Mouse (Mus musculus): ENCODE data around the gene Phgdh. TPM values are rescaled to one million over a fixed set of nuclear protein-coding genes. Genes with fewer than 3 reads are reported as not detected.
A peak's percentile ranks its signal among the peaks of the same experiment; 100 is the strongest.

Phgdh gene
- polyA plus RNA-seq, 1 experiment = 141 TPM

GRCm38 (mm10) chr3:98374980-98375379 is 35.2 kb upstream of the Phgdh start:
- TF ChIP-seq CTCF (IDR thresholded peaks at IDR 0.05; ENCODE audit: extremely low read depth, insufficient read depth, low read length) (no peak), POLR2A (IDR thresholded peaks at IDR 0.05; ENCODE audit: extremely low read depth, insufficient read depth, low read length) (no peak)
- Histone ChIP-seq H3K4me3 (ENCODE audit: insufficient read depth, low read length) (no peak overlapping the region), H3K27ac (ENCODE audit: insufficient read depth, low read length) (no peak overlapping the region), H3K4me1 (ENCODE audit: control insufficient read depth, insufficient read depth, low read length) (no peaks in the 10 kb centered on the region)

GRCm38 (mm10) chr3:98374062-98374719 is 34.4 kb upstream of the Phgdh start:
- Histone ChIP-seq H3K4me1 (ENCODE audit: control insufficient read depth, insufficient read depth, low read length) (no peaks in the 10 kb centered on the region), H3K4me3 (ENCODE audit: insufficient read depth, low read length) (no peak overlapping the region), H3K27ac (ENCODE audit: insufficient read depth, low read length) (no peak overlapping the region)
- TF ChIP-seq POLR2A (IDR thresholded peaks at IDR 0.05; ENCODE audit: extremely low read depth, insufficient read depth, low read length) = no peak
- no peak for TF ChIP-seq CTCF (IDR thresholded peaks at IDR 0.05; ENCODE audit: extremely low read depth, insufficient read depth, low read length)

DNA sequence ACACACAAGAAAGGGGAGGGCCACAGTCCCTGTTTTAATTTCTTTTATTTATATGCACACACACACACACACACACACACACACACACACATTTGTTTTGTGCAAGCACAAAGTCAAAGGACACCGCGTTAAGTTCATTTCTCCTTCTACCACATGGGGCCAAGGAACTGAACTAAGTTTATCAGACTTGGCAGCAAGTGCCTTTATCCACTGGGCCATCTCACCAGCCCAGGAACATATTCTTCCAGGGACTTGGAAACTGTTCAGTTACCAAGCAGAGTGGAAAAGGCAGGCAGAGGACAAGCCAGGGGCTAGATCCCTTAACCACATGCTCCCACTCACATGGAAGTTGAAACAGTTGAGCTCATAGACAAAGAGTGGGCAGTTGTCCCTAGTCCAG is 29.0 kb upstream of the Phgdh start:
- no peak overlapping the region for H3K27ac ChIP-seq (ENCODE audit: insufficient read depth, low read length)
- H3K4me1 ChIP-seq (ENCODE audit: control insufficient read depth, insufficient read depth, low read length) = no peaks in the 10 kb centered on the region
- TF ChIP-seq POLR2A (IDR thresholded peaks at IDR 0.05; ENCODE audit: extremely low read depth, insufficient read depth, low read length) = no peak
- TF ChIP-seq CTCF (IDR thresholded peaks at IDR 0.05; ENCODE audit: extremely low read depth, insufficient read depth, low read length) = no peak
- H3K4me3 ChIP-seq (ENCODE audit: insufficient read depth, low read length) = no peak overlapping the region

- no peak overlapping the region for H3K4me3 ChIP-seq (ENCODE audit: insufficient read depth, low read length)
- H3K27ac ChIP-seq (ENCODE audit: insufficient read depth, low read length) = no peak overlapping the region
- TF ChIP-seq POLR2A (IDR thresholded peaks at IDR 0.05; ENCODE audit: extremely low read depth, insufficient read depth, low read length) = no peak
- no peak for TF ChIP-seq CTCF (IDR thresholded peaks at IDR 0.05; ENCODE audit: extremely low read depth, insufficient read depth, low read length)
- H3K4me1 ChIP-seq (ENCODE audit: control insufficient read depth, insufficient read depth, low read length) = no peaks in the 10 kb centered on the region
These were observed 28.5 kb upstream of the Phgdh start for GRCm38 (mm10) chr3:98368283-98368682.

DNA sequence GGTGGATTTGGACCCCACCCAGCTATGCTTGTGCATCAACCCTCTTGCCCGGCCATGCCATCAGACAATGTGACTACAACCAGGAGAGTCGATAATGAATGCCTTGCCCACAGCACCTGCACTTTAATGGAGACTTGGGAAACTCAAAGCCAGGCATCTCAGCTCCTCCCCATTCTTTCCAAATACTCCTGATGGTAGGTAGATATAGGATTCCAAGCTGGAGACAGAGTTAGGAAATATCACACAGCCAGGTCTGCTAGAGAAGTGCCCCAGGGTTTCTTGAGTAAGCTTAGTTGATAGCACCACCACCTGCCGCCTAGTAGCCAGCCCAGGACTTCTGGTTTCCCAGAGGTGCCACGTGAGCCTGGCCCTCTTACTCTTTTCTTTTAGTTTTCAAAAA is 27.0 kb upstream of the Phgdh start:
- Histone ChIP-seq H3K4me3 (ENCODE audit: insufficient read depth, low read length) (no peak overlapping the region), H3K4me1 (ENCODE audit: control insufficient read depth, insufficient read depth, low read length) (no peaks in the 10 kb centered on the region), H3K27ac (ENCODE audit: insufficient read depth, low read length) (no peak overlapping the region)
- TF ChIP-seq POLR2A (IDR thresholded peaks at IDR 0.05; ENCODE audit: extremely low read depth, insufficient read depth, low read length) (no peak), CTCF (IDR thresholded peaks at IDR 0.05; ENCODE audit: extremely low read depth, insufficient read depth, low read length) (no peak)

- Histone ChIP-seq H3K4me3 (ENCODE audit: insufficient read depth, low read length) (no peak overlapping the region), H3K4me1 (ENCODE audit: control insufficient read depth, insufficient read depth, low read length) (no peaks in the 10 kb centered on the region), H3K27ac (ENCODE audit: insufficient read depth, low read length) (no peak overlapping the region)
- TF ChIP-seq POLR2A (IDR thresholded peaks at IDR 0.05; ENCODE audit: extremely low read depth, insufficient read depth, low read length) (no peak), CTCF (IDR thresholded peaks at IDR 0.05; ENCODE audit: extremely low read depth, insufficient read depth, low read length) (no peak)
These were observed 26.3 kb upstream of the Phgdh start for GRCm38 (mm10) chr3:98366086-98366485.

GRCm38 (mm10) chr3:98362753-98363152 is 23.0 kb upstream of the Phgdh start:
- Histone ChIP-seq H3K4me1 (ENCODE audit: control insufficient read depth, insufficient read depth, low read length) (no peaks in the 10 kb centered on the region), H3K4me3 (ENCODE audit: insufficient read depth, low read length) (no peak overlapping the region), H3K27ac (ENCODE audit: insufficient read depth, low read length) (no peak overlapping the region)
- TF ChIP-seq CTCF (IDR thresholded peaks at IDR 0.05; ENCODE audit: extremely low read depth, insufficient read depth, low read length) = peak; percentile 48
- no peak for TF ChIP-seq POLR2A (IDR thresholded peaks at IDR 0.05; ENCODE audit: extremely low read depth, insufficient read depth, low read length)

- no peak overlapping the region for H3K4me3 ChIP-seq (ENCODE audit: insufficient read depth, low read length)
- TF ChIP-seq POLR2A (IDR thresholded peaks at IDR 0.05; ENCODE audit: extremely low read depth, insufficient read depth, low read length) (no peak), CTCF (IDR thresholded peaks at IDR 0.05; ENCODE audit: extremely low read depth, insufficient read depth, low read length) (no peak)
- no peak overlapping the region for H3K27ac ChIP-seq (ENCODE audit: insufficient read depth, low read length)
- H3K4me1 ChIP-seq (ENCODE audit: control insufficient read depth, insufficient read depth, low read length) = no peaks in the 10 kb centered on the region
These were observed 17.0 kb upstream of the Phgdh start for GRCm38 (mm10) chr3:98356632-98357370.

- TF ChIP-seq CTCF (IDR thresholded peaks at IDR 0.05; ENCODE audit: extremely low read depth, insufficient read depth, low read length) (no peak), POLR2A (IDR thresholded peaks at IDR 0.05; ENCODE audit: extremely low read depth, insufficient read depth, low read length) (no peak)
- no peak overlapping the region for H3K27ac ChIP-seq (ENCODE audit: insufficient read depth, low read length)
- H3K4me3 ChIP-seq (ENCODE audit: insufficient read depth, low read length) = no peak overlapping the region
- no peaks in the 10 kb centered on the region for H3K4me1 ChIP-seq (ENCODE audit: control insufficient read depth, insufficient read depth, low read length)
These were observed 16.2 kb upstream of the Phgdh start for GRCm38 (mm10) chr3:98356026-98356365.

Data from cortical plate, adult 2 months (tissue).